Mouse (Mus musculus) brain, embryonic 14.5 days (tissue): ENCODE measurements around the gene Adam11.

ENCODE experiments used
- CTCF ChIP-seq: fragments of 200-500 bp; IDR thresholded peaks from 2 replicates; pipeline ENCODE4 v1.5.1; 2012; ENCODE audit warnings: inconsistent platforms, mild to moderate bottlenecking, moderate library complexity, borderline replicate concordance; ENCODE audit not compliant: insufficient read depth, insufficient read length; ENCODE audit errors: extremely low read depth
- POLR2A ChIP-seq: fragments of 200-500 bp; IDR thresholded peaks from 2 replicates; pipeline ENCODE4 v1.6.1; 2012; ENCODE audit warnings: mild to moderate bottlenecking, inconsistent platforms, borderline replicate concordance; ENCODE audit not compliant: poor library complexity, insufficient read depth, insufficient read length, severe bottlenecking; ENCODE audit errors: extremely low read depth

DNA sequence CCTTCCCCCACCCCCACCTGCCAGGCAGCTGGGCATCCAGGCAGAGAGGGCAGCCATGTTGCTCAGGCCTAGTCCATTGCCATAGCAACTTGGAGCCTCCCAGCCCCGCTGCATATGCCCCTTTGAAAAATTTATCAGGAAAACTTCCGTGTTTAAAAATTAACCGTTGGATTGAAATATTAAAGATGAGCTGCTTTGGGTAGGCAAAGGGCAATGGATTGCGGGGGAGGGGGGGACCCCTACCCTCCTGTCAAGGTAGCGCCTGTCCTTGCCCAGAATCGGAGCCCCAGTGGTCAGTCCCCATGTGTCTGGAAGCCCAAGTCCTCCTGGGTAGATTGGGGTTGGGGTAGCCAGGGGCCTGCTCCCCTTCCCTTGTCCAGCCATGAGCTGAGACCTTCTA, 7.9 kb downstream of the Adam11 start:
- TF ChIP-seq CTCF = no peak
- TF ChIP-seq POLR2A = no peak
